Mouse (Mus musculus) liver, embryonic 14.5 days (tissue): Measurements from ENCODE around the gene Cst9. TPM values are rescaled to one million over a fixed set of nuclear protein-coding genes. Genes with fewer than 3 reads are reported as not detected.
A peak's percentile ranks its signal among the peaks of the same experiment; 100 is the strongest.

Source experiments
- ATAC-seq: fragments of 200-750 bp; cut with Nextera tagmentation; 2 replicates; pipeline ENCODE4 v1.8.0; 2017; ENCODE audit warnings: moderate number of reproducible peaks, mild to moderate bottlenecking, moderate library complexity; ENCODE audit not compliant: insufficient read depth
- DNase-seq, 3 experiments: peaks; one replicate each; pipeline ENCODE4 v3.0.0-alpha.2; 2012 to 2013; ENCODE audit warnings: low read depth in 3 of 3, low spot score in 3 of 3
- H3K27ac ChIP-seq: fragments of 300-500 bp; sonication (generic); 2 replicates; pipeline ENCODE4 v1.5.1; 2014; ENCODE audit warnings: moderate library complexity, mild to moderate bottlenecking, control low read depth, inconsistent platforms
- H3K27me3 ChIP-seq: fragments of 300-500 bp; sonication (generic); 2 replicates; pipeline ENCODE4 v1.6.1; 2014; ENCODE audit warnings: mild to moderate bottlenecking, low read length, moderate library complexity; ENCODE audit not compliant: control insufficient read depth, insufficient read depth
- H3K36me3 ChIP-seq: fragments of 300-500 bp; sonication (generic); replicated peaks from 2 replicates; pipeline ENCODE4 v1.6.1; 2014; ENCODE audit warnings: low read depth; ENCODE audit not compliant: control insufficient read depth, insufficient read depth
- H3K4me1 ChIP-seq, 2 experiments: fragments of 200-500 bp in 1 of 2; fragments of 300-500 bp in 1 of 2; sonication (generic) in 1 of 2; replicated peaks; 2 replicates each; pipeline ENCODE4 v1.6.1; 2012 to 2014; ENCODE audit warnings: antibody characterized with exemption in 1 of 2, inconsistent platforms in 1 of 2, low read length in 1 of 2; ENCODE audit not compliant: control insufficient read depth in 2 of 2, insufficient read depth in 2 of 2
- H3K4me2 ChIP-seq: fragments of 300-500 bp; sonication (generic); 2 replicates; pipeline ENCODE4 v1.6.1; 2014; ENCODE audit warnings: low read depth, mild to moderate bottlenecking, control low read depth, moderate library complexity
- H3K4me3 ChIP-seq, 2 experiments: fragments of 200-500 bp in 1 of 2; fragments of 300-500 bp in 1 of 2; sonication (generic) in 1 of 2; 2 replicates each; pipeline ENCODE4 v1.5.1; 2012 to 2014; ENCODE audit warnings: low read depth in 2 of 2, low read length in 2 of 2, mild to moderate bottlenecking in 2 of 2, control low read depth in 1 of 2, inconsistent platforms in 1 of 2, moderate library complexity in 1 of 2; ENCODE audit not compliant: insufficient read depth in 1 of 2
- H3K9ac ChIP-seq: fragments of 300-500 bp; sonication (generic); replicated peaks from 2 replicates; pipeline ENCODE4 v1.6.1; 2014; ENCODE audit warnings: mild to moderate bottlenecking, control low read depth, moderate library complexity
- H3K9me3 ChIP-seq: fragments of 300-500 bp; sonication (generic); 2 replicates; pipeline ENCODE4 v1.6.1; 2016; ENCODE audit warnings: low read length, mixed read lengths; ENCODE audit not compliant: control insufficient read depth
- CTCF ChIP-seq: IDR thresholded peaks from 2 replicates; pipeline ENCODE4 v1.5.1; 2016; ENCODE audit warnings: antibody characterized with exemption, low read depth, control low read depth
- EP300 ChIP-seq: IDR thresholded peaks from 2 replicates; pipeline ENCODE4 v1.6.1; 2016; ENCODE audit warnings: antibody characterized with exemption, low read depth
- WGBS: fragments of 180-500 bp; shearing (Covaris S2); extraction: QIAGEN DNeasy Blood & Tissue Kit; methylation state at CpG from one replicate; pipeline ENCODE4 v1.1.7; 2014; ENCODE audit not compliant: insufficient replicate concordance; 5-methylcytosine and 5-hydroxymethylcytosine counted together
- polyA plus RNA-seq, 2 experiments: library from polyadenylated mRNA; depleted of rRNA in 1 of 2; stranded (reverse) in 1 of 2; unstranded in 1 of 2; fragments of >200 nt; fragmentation: Nextera tagmentation in 1 of 2; extraction: Ambion mirVana in 1 of 2; gene quantifications; 2 replicates each; pipeline versions ENCODE4 v1.2.1 to v1.2.3; 2012 to 2014

Cst9 gene
- polyA plus RNA-seq (2012; rRNA removed) (0.09 and 0.11 TPM in 2 replicates), polyA plus RNA-seq (2014; fragmentation: Nextera tagmentation; extraction: Ambion mirVana) (0.39 TPM in 1 of 2 replicates, not detected in the other)

DNA sequence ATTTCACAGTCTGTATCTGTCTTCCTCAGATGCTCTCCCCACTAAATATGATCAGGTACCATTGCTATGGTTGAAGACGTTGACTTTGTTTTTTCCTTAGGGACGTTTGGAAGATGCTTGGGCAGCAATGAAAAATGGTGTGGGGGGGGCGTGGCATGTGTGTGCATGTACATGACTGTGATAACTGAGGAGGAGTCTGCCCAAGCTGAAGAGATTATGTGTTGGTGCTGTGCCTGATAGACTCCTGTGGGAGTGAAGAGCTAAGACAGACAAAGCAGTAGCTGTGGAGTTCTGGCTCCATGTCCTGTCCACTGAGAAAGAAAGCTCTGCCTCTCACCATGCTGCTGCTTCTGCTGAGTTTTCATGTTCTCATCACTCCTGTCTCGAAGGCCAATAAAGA is at the start of gene Cst9:
Cst9 (plus strand) TSS at position 236 of the 400 bp plus-strand sequence.
- Histone ChIP-seq H3K9ac (no peak within 1 kb of the TSS), H3K36me3 (no peaks in the 10 kb centered on the region), H3K27ac (no peak within 1 kb of the TSS), H3K4me2 (no peak within 1 kb of the TSS), H3K4me1 (no peaks in the 10 kb centered on the region), H3K4me3 (no peak within 1 kb of the TSS), H3K27me3 (no peaks in the 10 kb centered on the region), H3K9me3 (no peaks in the 10 kb centered on the region)
- TF ChIP-seq EP300 (no peak), CTCF (no peak)
- DNase-seq (no peak), ATAC-seq (no peak)
- 34% methylated on average over 4 of the region's 4 CpGs for WGBS

DNA sequence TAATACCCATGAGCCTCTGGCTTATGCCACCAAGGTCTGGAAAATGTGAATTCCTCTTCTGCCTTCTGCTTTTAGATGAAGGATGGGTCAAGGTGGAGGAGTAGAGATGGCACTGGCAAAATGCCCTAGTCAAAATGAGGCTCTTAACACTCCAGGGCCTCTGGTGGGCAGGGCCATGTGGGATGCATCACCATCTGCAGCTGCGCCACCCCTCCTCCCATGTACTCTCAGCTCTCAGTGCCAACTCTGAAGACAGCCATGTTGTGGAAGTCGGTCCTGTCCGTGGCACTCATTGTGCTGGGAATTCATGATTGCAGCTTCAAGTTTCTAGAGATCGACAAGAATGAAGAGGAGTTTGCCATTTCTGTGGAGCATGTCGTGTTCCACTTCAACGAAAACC is 45.8 kb upstream of the Cst9 start, which contains the start of gene Cst12:
Cst12 (plus strand) TSS at position 220 of the 400 bp plus-strand sequence.
- DNase-seq (no peak), ATAC-seq (no peak)
- Histone ChIP-seq H3K4me3 (no peak within 1 kb of the TSS), H3K27ac (no peak within 1 kb of the TSS), H3K4me2 (no peak within 1 kb of the TSS), H3K27me3 (no peaks in the 10 kb centered on the region), H3K36me3 (no peaks in the 10 kb centered on the region), H3K9me3 (no peaks in the 10 kb centered on the region), H3K4me1 (no peaks in the 10 kb centered on the region), H3K9ac (no peak within 1 kb of the TSS)
- 74% methylated on average over 6 of the region's 6 CpGs for WGBS
- TF ChIP-seq CTCF = no peak
- no peak for TF ChIP-seq EP300

DNA sequence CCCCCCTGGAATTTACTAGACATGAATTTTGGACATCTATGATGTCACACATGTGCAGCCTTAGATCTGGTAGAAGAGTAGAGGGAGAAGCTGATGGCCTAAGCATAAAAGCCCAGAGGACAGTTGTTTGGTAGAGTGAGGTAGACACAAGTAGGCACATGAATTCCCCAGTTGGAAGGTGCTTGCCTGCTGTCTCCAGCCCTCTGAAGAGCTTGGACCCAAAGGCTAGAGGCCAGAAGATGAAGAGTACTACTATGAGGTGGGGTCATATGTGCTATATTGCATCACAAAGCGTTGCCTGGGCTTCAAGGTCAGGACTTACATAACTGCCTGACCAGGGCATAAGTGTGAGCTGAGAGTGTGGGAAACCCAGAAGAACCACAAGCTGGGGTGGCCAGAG is 36.5 kb upstream of the Cst9 start, which contains the start of gene Cst8:
Cst8 (plus strand) TSS at position 301 of the 400 bp plus-strand sequence.
- TF ChIP-seq EP300 = no peak
- TF ChIP-seq CTCF = no peak
- ATAC-seq (no peak), DNase-seq (no peak)
- H3K36me3 ChIP-seq = no peaks in the 10 kb centered on the region
- no peaks in the 10 kb centered on the region for H3K9me3 ChIP-seq
- WGBS = 46% methylated on average over 1 of the region's 1 CpGs
- H3K27ac ChIP-seq = no peak within 1 kb of the TSS
- no peak within 1 kb of the TSS for H3K9ac ChIP-seq
- no peaks in the 10 kb centered on the region for H3K27me3 ChIP-seq
- no peaks in the 10 kb centered on the region for H3K4me1 ChIP-seq
- H3K4me2 ChIP-seq = no peak within 1 kb of the TSS
- H3K4me3 ChIP-seq = no peak within 1 kb of the TSS

DNA sequence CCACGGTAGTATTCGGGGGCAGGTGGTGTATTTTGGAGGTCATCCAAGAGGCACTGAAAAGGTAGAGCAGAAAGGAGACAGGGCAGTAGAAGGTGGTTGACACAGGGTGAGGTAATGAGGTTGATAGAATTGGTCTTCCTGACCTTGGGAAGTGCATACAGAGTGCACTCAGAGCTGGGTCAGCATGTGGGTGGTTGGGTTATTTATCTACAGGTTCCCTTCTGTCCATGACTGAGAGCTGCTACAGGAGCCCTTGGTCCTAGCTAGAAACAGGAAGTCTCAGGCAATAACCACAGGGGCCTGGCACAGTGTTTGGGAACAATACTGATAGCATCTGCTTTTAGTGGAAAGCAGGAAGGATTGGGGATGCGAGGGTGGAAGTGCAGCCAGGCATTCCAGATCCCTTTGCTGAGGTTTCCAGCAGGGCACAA is 33.4 kb upstream of the Cst9 start:
- Histone ChIP-seq H3K4me2 (no peak overlapping the region), H3K27ac (no peak overlapping the region), H3K9me3 (no peaks in the 10 kb centered on the region), H3K36me3 (no peaks in the 10 kb centered on the region), H3K4me1 (no peaks in the 10 kb centered on the region), H3K4me3 (no peak overlapping the region), H3K27me3 (no peaks in the 10 kb centered on the region), H3K9ac (no peak overlapping the region)
- 14% methylated on average over 3 of the region's 3 CpGs for WGBS
- TF ChIP-seq CTCF (no peak), EP300 (no peak)
- DNase-seq = no peak
- peak; percentile 37; the same call in 1 of the 2 replicates for ATAC-seq

DNA sequence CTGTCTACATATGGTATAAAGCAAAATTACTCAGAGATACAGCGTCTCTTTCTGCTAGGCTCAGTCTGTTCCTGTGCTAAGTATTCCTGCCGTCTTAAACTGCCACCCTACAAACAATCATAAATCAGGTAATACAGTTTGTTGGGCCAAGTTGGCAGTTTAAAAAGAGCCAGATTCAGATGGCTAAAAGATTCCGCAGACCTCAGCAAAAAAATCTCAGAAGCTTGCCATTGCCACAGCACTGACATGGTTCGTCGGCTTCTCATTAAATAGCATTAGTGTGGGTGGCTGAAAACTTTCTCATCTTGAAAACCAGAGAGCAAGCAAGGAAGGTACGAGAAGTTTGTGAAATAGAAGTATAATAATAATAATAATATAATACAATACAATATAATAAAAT is 28.3 kb upstream of the Cst9 start:
- Histone ChIP-seq H3K9me3 (no peaks in the 10 kb centered on the region), H3K27ac (no peak overlapping the region), H3K4me3 (no peak overlapping the region), H3K9ac (no peak overlapping the region), H3K36me3 (no peaks in the 10 kb centered on the region), H3K4me2 (no peak overlapping the region), H3K4me1 (no peaks in the 10 kb centered on the region), H3K27me3 (no peaks in the 10 kb centered on the region)
- 66% methylated on average over 6 of the region's 6 CpGs for whole genome bisulfite sequencing
- ATAC-seq = no peak
- DNase-seq = no peak
- TF ChIP-seq EP300 = no peak
- no peak for TF ChIP-seq CTCF
